Mouse (Mus musculus): ENCODE measurements around the gene 9230112D13Rik.

The 9230112D13Rik gene

DNA sequence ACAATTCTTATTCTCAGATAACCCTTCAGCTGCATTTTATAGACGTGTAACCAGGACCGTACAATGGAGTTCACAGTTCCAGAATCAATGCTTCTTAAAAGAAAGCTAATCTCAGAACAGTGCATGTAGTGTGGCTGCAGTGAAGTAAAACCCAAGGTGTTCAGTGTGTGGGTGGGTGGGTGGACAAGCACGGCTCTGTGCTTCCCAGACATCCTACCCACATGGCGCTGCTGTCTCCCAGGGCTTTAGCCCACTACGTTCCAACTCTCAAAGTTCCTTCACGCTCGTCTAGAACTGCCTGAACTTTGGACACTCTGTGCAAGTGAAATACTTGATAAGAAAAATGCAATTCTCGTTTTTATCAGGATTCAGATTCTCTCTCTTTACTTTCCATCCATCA lies at the start of gene 9230112D13Rik:
9230112D13Rik (minus strand) TSS at position 101 of the 400 bp plus-strand sequence.
- no peak for DNase-seq (ENCODE audit: low read depth)

DNA sequence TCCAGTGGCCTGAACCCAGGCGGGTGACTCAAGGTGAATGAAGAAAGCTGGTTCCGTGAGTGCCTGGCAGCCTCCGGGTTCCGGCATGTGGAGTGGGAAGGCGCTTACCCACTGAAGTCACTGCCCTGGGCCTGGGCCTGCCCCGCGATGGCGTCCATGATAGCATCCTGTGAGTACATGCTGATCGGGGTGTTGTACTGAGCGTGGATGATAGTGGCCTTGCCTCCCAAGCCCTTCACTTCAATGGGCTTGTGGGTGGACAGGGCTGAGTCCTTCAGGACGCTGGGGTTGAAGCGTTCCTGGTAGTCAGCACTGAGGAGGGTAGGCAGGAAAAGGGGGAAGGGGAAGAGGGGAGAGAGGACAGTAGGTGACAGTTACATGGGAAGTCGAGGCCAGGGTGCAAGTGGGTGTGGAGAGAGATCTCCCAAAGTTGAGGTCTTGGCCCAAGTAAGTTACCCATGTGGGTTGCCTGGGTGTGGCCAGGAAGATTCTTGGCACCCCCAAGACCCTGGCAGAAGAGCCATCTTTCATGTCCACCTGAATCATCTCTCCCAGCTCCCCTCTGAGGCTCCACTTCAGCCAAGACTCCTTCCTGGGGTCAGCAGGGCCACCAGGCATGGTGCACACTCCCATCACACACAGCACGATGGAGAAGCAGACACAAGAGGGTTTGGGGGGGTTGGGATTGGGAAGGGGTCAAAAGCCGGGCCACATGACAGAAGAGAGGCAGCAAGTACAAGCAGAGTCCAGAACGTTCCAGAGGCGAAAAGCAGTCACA lies 49.2 kb upstream of the 9230112D13Rik start:
- DNase-seq (ENCODE audit: low read depth), result no peak

GRCm38 (mm10) chr14:34570903-34571302 lies 48.3 kb upstream of the 9230112D13Rik start:
- DNase-seq (ENCODE audit: low read depth), result no peak

- DNase-seq (ENCODE audit: low read depth), result peak; percentile 36
Observed at GRCm38 (mm10) chr14:34570294-34570693, 47.7 kb upstream of the 9230112D13Rik start.

DNA sequence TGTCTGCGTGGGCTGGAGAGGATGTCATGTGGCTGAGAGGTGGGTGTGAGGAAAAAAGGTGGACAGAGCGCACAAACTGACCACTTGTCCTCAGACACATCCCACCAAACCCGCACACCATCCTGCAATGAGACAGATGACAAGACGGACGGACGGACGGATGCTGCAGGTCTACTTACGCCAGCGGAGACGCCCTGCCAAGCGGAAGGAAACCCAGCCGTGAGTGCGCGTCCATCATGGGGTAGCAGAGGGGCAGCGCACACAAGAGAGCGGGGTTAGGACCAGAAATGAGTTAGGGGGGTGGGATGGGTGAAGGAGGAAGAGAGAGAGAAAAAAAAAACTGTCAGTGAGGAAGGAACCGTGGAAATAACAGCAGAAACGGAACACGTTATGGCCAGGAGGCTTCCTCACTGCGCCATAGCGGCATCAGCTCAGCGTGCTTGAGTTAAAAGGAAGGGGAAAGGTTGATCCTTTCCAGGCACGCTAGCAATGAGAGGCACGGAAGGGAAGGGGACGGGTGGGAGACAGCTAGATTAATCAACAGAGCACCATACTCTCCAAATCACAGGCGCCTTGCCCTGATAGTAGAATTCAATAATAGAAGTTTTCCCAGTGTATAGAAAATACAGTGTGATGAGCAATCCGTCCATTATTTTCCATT lies 47.1 kb upstream of the 9230112D13Rik start:
- DNase-seq (ENCODE audit: low read depth), result no peak

GRCm38 (mm10) chr14:34568626-34569025 lies 46.0 kb upstream of the 9230112D13Rik start:
- no peak for DNase-seq (ENCODE audit: low read depth)

GRCm38 (mm10) chr14:34567697-34568096 lies 45.1 kb upstream of the 9230112D13Rik start:
- peak; percentile 46 for DNase-seq (ENCODE audit: low read depth)

GRCm38 (mm10) chr14:34566530-34566929 lies 43.9 kb upstream of the 9230112D13Rik start:
- DNase-seq (ENCODE audit: low read depth), result no peak

DNA sequence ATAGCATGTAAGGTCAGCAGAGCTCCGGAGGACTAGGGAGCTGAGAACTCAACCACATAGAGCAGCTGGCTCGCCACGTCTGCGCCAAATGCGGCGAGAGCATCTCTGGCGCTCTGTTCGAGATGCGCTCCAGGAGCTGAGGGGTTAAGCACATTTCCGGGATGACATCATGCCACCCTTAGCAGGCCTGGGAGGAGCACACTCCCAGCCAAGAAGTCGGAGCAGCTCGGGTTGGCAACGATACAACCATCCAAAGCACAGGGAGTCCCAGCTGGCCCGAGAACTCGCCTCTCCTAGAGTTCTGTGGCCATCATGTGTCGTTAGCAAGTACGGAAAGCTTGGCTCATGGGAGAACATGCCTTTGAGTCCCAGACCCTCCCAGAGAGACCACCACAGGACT lies 43.1 kb upstream of the 9230112D13Rik start:
- peak; percentile 60 for DNase-seq (ENCODE audit: low read depth)

GRCm38 (mm10) chr14:34564646-34565045 lies 42.0 kb upstream of the 9230112D13Rik start:
- peak; percentile 56 for DNase-seq (ENCODE audit: low read depth)

GRCm38 (mm10) chr14:34562393-34562792 lies 39.8 kb upstream of the 9230112D13Rik start:
- no peak for DNase-seq (ENCODE audit: low read depth)

GRCm38 (mm10) chr14:34561647-34562046 lies 39.0 kb upstream of the 9230112D13Rik start:
- DNase-seq (ENCODE audit: low read depth), result no peak

DNA sequence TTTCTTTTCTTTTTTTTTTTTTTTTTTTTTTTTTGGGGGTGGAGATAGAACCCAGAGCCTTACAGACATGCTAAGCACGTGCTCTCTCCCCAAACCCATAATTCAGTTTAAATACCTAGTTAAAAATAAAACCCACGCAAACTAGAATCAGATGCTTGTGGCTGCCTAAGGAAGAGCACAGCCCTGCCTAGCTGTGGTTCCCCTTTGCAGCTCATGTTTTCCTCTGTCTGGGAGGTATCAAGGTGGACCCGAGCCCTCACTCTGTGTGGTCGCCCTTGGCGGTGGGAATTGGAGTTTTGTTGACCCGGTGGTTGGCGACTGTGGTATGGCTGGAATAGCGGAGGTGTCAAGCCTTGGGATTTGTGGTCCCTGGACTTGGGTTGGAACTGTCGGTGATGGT lies 36.3 kb upstream of the 9230112D13Rik start:
- DNase-seq (ENCODE audit: low read depth), result no peak

DNA sequence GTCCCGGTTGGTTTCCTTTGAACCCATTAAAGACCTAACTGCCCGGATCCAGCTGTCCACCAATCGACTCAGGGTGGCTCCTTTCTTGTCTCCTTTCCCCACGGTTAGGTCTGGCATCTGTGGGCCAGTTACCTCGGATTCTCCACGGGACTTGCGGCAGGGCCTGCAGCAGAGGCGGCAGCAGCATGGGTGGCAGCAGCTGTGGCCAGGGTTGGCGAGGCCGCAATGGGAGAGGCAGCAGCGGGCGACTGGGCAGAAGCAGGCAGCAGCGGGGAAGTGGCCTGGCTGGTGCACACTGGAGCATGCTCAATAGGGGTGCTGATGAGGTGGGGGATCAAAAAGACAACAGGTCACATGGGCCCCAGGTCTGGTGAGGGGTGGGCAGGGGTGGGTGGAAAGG lies 32.6 kb upstream of the 9230112D13Rik start:
- no peak for DNase-seq (ENCODE audit: low read depth)

- no peak for DNase-seq (ENCODE audit: low read depth)
Observed at GRCm38 (mm10) chr14:34554047-34554446, 31.4 kb upstream of the 9230112D13Rik start.

GRCm38 (mm10) chr14:34553470-34553869 lies 30.9 kb upstream of the 9230112D13Rik start:
- DNase-seq (ENCODE audit: low read depth), result no peak

DNA sequence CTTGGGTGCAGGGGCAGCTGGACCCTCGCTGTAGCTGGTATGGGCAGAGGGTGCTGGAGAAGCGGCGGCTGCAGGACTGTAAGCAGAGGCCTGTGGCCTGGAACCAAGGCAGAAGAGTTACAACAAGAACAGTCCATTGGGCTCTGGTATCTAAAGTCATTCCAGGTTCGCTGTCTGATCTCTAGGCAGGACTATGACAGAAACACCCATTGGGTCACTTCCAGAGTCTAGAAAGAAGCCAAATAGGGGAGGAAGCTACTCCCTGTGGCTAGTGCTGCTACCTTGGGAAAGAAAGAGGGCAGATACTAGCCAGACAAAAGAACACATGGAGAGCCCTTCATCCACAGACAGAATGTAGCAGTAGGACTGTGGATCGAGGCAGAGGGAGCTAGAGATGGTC lies 29.6 kb upstream of the 9230112D13Rik start:
- no peak for DNase-seq (ENCODE audit: low read depth)

GRCm38 (mm10) chr14:34549004-34549671 lies 26.5 kb upstream of the 9230112D13Rik start:
- no peak for DNase-seq (ENCODE audit: low read depth)

GRCm38 (mm10) chr14:34548391-34549001 lies 25.9 kb upstream of the 9230112D13Rik start:
- DNase-seq (ENCODE audit: low read depth), result no peak

DNA sequence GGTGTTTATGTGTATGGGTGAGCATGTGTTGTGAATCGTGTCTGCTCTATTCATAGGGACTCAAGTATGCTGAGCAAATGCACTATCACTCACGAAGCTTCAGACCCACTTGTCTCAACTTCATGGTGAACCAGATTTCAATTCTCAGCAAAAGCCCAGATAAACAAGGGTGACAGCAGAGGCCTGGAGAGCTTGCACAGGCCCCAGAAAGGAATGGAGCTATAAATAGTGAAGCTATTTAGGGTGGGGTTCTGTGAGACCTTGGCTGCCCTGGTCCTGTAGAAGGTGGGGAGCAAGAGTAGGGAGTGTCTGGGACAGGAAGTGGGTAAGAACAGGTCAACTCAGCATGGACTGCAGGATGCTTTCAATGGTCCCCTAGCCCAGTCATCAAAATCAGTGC lies 21.9 kb upstream of the 9230112D13Rik start:
- DNase-seq (ENCODE audit: low read depth), result no peak

DNA sequence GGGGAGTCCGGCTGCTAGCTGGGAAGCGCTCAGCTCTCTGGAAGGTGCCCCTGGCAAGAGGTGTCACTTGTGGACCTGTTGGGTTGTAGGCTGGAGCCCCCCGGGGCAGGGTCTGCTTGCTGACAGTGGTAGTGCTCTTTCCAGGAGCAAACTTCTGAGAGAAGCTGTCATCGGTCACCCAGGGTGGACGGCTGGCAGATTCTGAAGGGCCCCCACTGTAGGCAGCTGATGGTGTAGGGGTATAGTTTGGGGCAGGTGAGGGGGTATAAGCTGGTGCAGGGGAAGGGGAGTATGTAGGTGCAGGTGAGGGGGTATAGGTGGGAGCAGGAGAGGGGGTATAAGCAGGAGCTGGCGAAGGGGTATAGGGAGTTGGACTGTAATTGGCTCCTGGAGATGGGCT lies 21.4 kb upstream of the 9230112D13Rik start:
- no peak for DNase-seq (ENCODE audit: low read depth)

DNA sequence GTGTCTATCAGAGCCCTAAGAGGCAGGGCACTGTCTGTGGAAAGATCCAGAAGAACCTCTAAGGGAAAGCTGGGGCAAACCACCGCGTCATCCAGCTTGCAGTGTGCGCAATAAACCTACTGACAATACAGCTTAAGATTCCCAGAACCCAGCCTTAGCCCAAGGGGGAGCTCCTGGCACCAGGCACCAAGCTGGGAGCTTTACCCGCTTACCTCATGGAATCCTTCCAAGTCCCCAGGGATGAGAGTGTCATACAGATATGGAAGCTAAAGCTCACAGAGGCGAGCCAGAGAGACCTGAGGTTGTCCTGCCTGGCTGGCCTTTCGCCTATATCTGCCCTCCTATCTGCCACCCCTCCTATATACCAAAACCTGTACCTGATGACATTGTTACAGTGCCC lies 21.0 kb upstream of the 9230112D13Rik start:
- DNase-seq (ENCODE audit: low read depth), result no peak

- DNase-seq (ENCODE audit: low read depth), result no peak
Observed at GRCm38 (mm10) chr14:34541896-34542295, 19.3 kb upstream of the 9230112D13Rik start.

All from fibroblast of lung, adult 2 months (primary cell).